Mouse (Mus musculus): ENCODE measurements around the gene Gm45623.

The Gm45623 gene

GRCm38 (mm10) chr13:56752474-56753191 is 994 bp downstream of the Gm45623 start:
- DNase-seq (ENCODE audit: low read depth) = no peak

- no peak for DNase-seq (ENCODE audit: low read depth)
Measured at GRCm38 (mm10) chr13:56751774-56752173, 1.9 kb downstream of the Gm45623 start.

- no peak for DNase-seq (ENCODE audit: low read depth)
Measured at GRCm38 (mm10) chr13:56749377-56749776, 4.2 kb downstream of the Gm45623 start.

- DNase-seq (ENCODE audit: low read depth) = no peak
Measured at GRCm38 (mm10) chr13:56747554-56747953, 6.1 kb downstream of the Gm45623 start.

GRCm38 (mm10) chr13:56746739-56747532 is 6.7 kb downstream of the Gm45623 start:
- DNase-seq (ENCODE audit: low read depth) = no peak

- no peak for DNase-seq (ENCODE audit: low read depth)
Measured at GRCm38 (mm10) chr13:56742325-56742901, 11.2 kb downstream of the Gm45623 start.

GRCm38 (mm10) chr13:56741691-56742090 is 11.9 kb downstream of the Gm45623 start:
- no peak for DNase-seq (ENCODE audit: low read depth)

- DNase-seq (ENCODE audit: low read depth) = no peak
Measured at GRCm38 (mm10) chr13:56740496-56740895, 13.1 kb downstream of the Gm45623 start.

- no peak for DNase-seq (ENCODE audit: low read depth)
Measured at GRCm38 (mm10) chr13:56739556-56739955, 14.1 kb downstream of the Gm45623 start.

- peak; percentile 46 for DNase-seq (ENCODE audit: low read depth)
Measured at GRCm38 (mm10) chr13:56735212-56735875, 18.3 kb downstream of the Gm45623 start.

- no peak for DNase-seq (ENCODE audit: low read depth)
Measured at GRCm38 (mm10) chr13:56734617-56735016, 19.0 kb downstream of the Gm45623 start.

- no peak for DNase-seq (ENCODE audit: low read depth)
Measured at GRCm38 (mm10) chr13:56729046-56729445, 24.6 kb downstream of the Gm45623 start.

- no peak for DNase-seq (ENCODE audit: low read depth)
Measured at GRCm38 (mm10) chr13:56726551-56726950, 27.1 kb downstream of the Gm45623 start.

- DNase-seq (ENCODE audit: low read depth) = no peak
Measured at GRCm38 (mm10) chr13:56712221-56712620, 41.4 kb downstream of the Gm45623 start.

GRCm38 (mm10) chr13:56710620-56711019 is 43.0 kb downstream of the Gm45623 start:
- DNase-seq (ENCODE audit: low read depth) = no peak

GRCm38 (mm10) chr13:56707606-56708005 is 46.0 kb downstream of the Gm45623 start:
- peak; percentile 7 for DNase-seq (ENCODE audit: low read depth)

- DNase-seq (ENCODE audit: low read depth) = no peak
Measured at GRCm38 (mm10) chr13:56707111-56707510, 46.5 kb downstream of the Gm45623 start.

GRCm38 (mm10) chr13:56704596-56704995 is 49.0 kb downstream of the Gm45623 start:
- peak; percentile 47 for DNase-seq (ENCODE audit: low read depth)

- peak; percentile 90 for DNase-seq (ENCODE audit: low read depth)
Measured at GRCm38 (mm10) chr13:56703871-56704321, 49.7 kb downstream of the Gm45623 start.

GRCm38 (mm10) chr13:56703222-56703870 is 50.3 kb downstream of the Gm45623 start:
- no peak for DNase-seq (ENCODE audit: low read depth)

GRCm38 (mm10) chr13:56702469-56703221 is 51.0 kb downstream of the Gm45623 start, which contains the start of gene Smad5:
Gene Smad5, plus strand, starts transcription at chr13:56703010.
- DNase-seq (ENCODE audit: low read depth) = peak; percentile 86
